Mouse (Mus musculus): ENCODE measurements around the gene Exoc5. TPM values are rescaled to one million over a fixed set of nuclear protein-coding genes. Genes with fewer than 3 reads are reported as not detected.

Exoc5 gene
- polyA plus RNA-seq, 1 experiment from 2014 or later: 40.3 TPM

DNA sequence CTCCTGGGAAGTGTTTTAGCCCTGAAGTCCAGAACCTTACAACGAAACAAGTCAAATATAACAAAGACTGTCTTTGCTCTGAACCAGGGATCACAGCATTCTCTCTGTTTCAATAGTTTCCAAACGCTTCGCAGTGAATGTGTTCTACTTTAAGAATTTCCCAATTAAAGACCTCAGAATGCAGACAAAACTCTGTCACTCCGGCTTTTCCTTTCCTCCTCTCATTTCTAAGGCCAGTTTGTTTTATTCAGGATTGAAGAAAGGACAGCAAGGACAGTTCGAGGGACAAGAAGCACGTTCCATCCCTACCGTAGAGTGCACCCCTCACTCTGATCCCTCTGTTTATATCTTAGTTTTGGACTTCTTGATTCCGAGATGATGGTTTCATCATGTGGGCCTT lies 76.6 kb downstream of the Exoc5 start:
- WGBS: 77% methylated on average over 8 of the region's 8 CpGs
- Histone ChIP-seq H3K4me3 (replicated peaks; ENCODE audit: low read length) (no peak overlapping the region), H3K36me3 (ENCODE audit: control insufficient read depth, insufficient read depth, low read length) (no peaks in the 10 kb centered on the region), H3K27ac (ENCODE audit: low read length) (no peak overlapping the region), H3K27me3 (ENCODE audit: control insufficient read depth, insufficient read depth, low read length) (no peaks in the 10 kb centered on the region), H3K4me2 (ENCODE audit: low read depth, low read length) (no peak overlapping the region), H3K4me1 (ENCODE audit: control insufficient read depth, insufficient read depth, low read length) (peaks cover 9% of the 10 kb centered on the region), H3K9ac (ENCODE audit: low read length) (no peak overlapping the region), H3K9me3 (replicated peaks; ENCODE audit: control insufficient read depth, low read length) (no peaks in the 10 kb centered on the region)
- ATAC-seq (ENCODE audit: insufficient read depth, low FRiP score): no peak

DNA sequence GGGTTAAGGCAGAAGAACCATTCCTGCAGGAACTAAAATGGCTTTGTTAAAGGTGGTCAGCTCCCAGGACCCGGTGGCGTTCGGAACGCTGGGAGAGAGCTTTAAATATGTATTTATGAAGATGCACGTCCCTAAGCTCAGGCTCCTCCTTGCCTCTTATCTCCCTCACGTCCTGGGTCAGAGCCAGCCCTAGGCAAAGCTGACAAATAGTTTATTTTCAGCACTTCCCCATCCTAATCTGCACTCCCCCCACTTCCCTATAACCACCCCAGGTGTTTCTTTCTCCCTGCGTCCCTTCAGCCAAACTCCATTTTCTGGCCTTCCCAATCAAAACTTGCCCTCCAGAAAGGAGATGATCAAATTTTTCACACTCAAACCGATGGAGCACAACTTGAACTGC lies 80.2 kb downstream of the Exoc5 start:
- no peaks in the 10 kb centered on the region for H3K36me3 ChIP-seq (ENCODE audit: control insufficient read depth, insufficient read depth, low read length)
- H3K27me3 ChIP-seq (ENCODE audit: control insufficient read depth, insufficient read depth, low read length): no peaks in the 10 kb centered on the region
- no peak overlapping the region for H3K27ac ChIP-seq (ENCODE audit: low read length)
- no peak overlapping the region for H3K4me3 ChIP-seq (replicated peaks; ENCODE audit: low read length)
- H3K4me2 ChIP-seq (ENCODE audit: low read depth, low read length): no peak overlapping the region
- H3K9me3 ChIP-seq (replicated peaks; ENCODE audit: control insufficient read depth, low read length): no peaks in the 10 kb centered on the region
- no peak overlapping the region for H3K9ac ChIP-seq (ENCODE audit: low read length)
- WGBS: 62% methylated on average over 8 of the region's 8 CpGs
- H3K4me1 ChIP-seq (ENCODE audit: control insufficient read depth, insufficient read depth, low read length): peaks cover 9% of the 10 kb centered on the region
- ATAC-seq (ENCODE audit: insufficient read depth, low FRiP score): no peak

DNA sequence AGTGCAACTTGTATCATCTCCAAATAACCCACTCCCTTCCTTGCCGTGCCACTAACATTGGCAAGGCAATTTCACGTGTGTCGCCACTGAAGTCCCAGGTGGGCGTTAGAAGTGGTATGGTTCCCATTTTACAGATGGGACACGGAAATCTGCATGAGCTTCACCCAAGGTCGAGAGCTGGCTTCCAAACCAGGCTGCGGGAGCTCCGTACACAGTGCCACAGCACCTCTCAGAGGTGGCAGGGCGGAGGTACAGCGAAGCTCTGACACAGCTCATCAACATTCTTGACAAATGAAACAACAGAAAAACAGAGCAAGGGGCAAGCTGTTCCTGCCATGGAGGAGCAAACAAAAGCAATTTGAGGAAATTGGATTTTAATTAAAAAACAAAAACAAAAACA lies 80.8 kb downstream of the Exoc5 start:
- Histone ChIP-seq H3K27me3 (ENCODE audit: control insufficient read depth, insufficient read depth, low read length) (no peaks in the 10 kb centered on the region), H3K27ac (ENCODE audit: low read length) (no peak overlapping the region), H3K4me3 (replicated peaks; ENCODE audit: low read length) (no peak overlapping the region), H3K4me2 (ENCODE audit: low read depth, low read length) (no peak overlapping the region), H3K4me1 (ENCODE audit: control insufficient read depth, insufficient read depth, low read length) (peaks cover 5% of the 10 kb centered on the region; the same call in 1 of the 2 replicates), H3K9me3 (replicated peaks; ENCODE audit: control insufficient read depth, low read length) (no peaks in the 10 kb centered on the region), H3K36me3 (ENCODE audit: control insufficient read depth, insufficient read depth, low read length) (no peaks in the 10 kb centered on the region), H3K9ac (ENCODE audit: low read length) (no peak overlapping the region)
- 46% methylated on average over 10 of the region's 10 CpGs for WGBS
- ATAC-seq (ENCODE audit: insufficient read depth, low FRiP score): no peak

DNA sequence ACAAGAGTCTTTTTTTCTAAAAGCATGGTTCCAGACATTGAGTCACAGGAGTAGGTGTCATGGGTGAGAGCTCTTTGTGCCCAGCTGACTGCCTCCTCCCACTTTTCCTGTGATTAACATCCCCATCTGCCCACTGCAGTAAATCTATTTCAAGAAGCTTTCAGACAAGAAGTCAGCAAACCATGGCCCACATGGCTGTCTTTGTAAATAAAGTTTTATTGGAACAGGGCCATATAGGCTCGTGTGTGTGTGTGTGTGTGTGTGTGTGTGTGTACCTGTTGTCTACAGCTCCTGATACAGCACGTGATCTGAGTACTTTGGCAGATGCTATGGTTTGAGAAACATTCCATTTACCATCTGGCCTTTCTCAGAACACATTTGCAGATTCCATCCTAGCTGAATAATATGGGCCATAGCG lies 87.5 kb downstream of the Exoc5 start:
- 38% methylated on average over 3 of the region's 3 CpGs for WGBS
- Histone ChIP-seq H3K9me3 (replicated peaks; ENCODE audit: control insufficient read depth, low read length) (no peaks in the 10 kb centered on the region), H3K4me2 (ENCODE audit: low read depth, low read length) (no peak overlapping the region), H3K27ac (ENCODE audit: low read length) (no peak overlapping the region), H3K4me3 (replicated peaks; ENCODE audit: low read length) (no peak overlapping the region), H3K4me1 (ENCODE audit: control insufficient read depth, insufficient read depth, low read length) (no peaks in the 10 kb centered on the region), H3K36me3 (ENCODE audit: control insufficient read depth, insufficient read depth, low read length) (no peaks in the 10 kb centered on the region), H3K9ac (ENCODE audit: low read length) (no peak overlapping the region), H3K27me3 (ENCODE audit: control insufficient read depth, insufficient read depth, low read length) (no peaks in the 10 kb centered on the region)
- no peak for ATAC-seq (ENCODE audit: insufficient read depth, low FRiP score)

DNA sequence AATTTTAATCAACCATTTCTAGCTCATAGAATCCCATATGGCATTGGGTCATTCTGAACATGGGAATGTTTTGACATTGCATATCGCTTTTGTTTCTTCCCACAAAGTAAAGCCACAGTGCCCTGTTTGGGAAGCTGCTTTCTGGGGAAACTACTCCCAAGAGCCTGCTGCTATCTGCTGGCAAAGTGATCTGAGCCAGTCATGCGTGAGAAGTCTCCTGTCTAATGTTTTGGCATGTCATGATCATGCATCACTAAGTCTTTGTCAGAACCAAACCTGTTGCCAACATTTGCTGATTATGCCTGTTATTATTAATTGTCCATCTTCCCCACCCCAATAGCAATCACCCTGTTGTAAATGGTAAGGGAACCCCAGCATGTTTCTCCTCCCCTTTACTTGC lies 94.9 kb downstream of the Exoc5 start:
- H3K4me3 ChIP-seq (replicated peaks; ENCODE audit: low read length): no peak overlapping the region
- H3K27ac ChIP-seq (ENCODE audit: low read length): no peak overlapping the region
- no peak overlapping the region for H3K9ac ChIP-seq (ENCODE audit: low read length)
- no peaks in the 10 kb centered on the region for H3K4me1 ChIP-seq (ENCODE audit: control insufficient read depth, insufficient read depth, low read length)
- ATAC-seq (ENCODE audit: insufficient read depth, low FRiP score): no peak
- no peaks in the 10 kb centered on the region for H3K27me3 ChIP-seq (ENCODE audit: control insufficient read depth, insufficient read depth, low read length)
- H3K9me3 ChIP-seq (replicated peaks; ENCODE audit: control insufficient read depth, low read length): no peaks in the 10 kb centered on the region
- 91% methylated on average over 2 of the region's 2 CpGs for WGBS
- no peak overlapping the region for H3K4me2 ChIP-seq (ENCODE audit: low read depth, low read length)
- H3K36me3 ChIP-seq (ENCODE audit: control insufficient read depth, insufficient read depth, low read length): no peaks in the 10 kb centered on the region

DNA sequence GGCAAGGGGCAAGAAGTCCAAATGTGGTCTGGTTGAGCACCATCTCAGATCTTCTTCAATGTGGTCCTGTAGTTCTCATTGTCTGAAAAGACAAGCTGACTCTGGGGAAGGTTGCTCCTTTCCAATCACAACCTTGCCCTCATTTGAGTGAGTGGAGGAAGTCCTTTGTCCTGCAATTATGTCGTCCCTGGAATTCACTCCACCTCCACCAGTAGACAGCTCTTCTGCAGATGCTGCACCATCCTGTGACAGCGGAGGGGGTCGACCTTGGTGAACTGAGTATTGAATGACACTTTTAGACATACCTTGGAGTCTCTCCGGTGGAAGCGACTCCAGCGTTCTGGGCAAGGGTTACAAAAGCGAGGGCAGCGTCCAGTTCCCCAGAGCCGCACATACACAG lies 97.8 kb downstream of the Exoc5 start:
- 81% methylated on average over 9 of the region's 9 CpGs for WGBS
- H3K4me3 ChIP-seq (replicated peaks; ENCODE audit: low read length): no peak overlapping the region
- no peak overlapping the region for H3K9ac ChIP-seq (ENCODE audit: low read length)
- H3K4me1 ChIP-seq (ENCODE audit: control insufficient read depth, insufficient read depth, low read length): no peaks in the 10 kb centered on the region
- no peak for ATAC-seq (ENCODE audit: insufficient read depth, low FRiP score)
- no peak overlapping the region for H3K27ac ChIP-seq (ENCODE audit: low read length)
- no peaks in the 10 kb centered on the region for H3K27me3 ChIP-seq (ENCODE audit: control insufficient read depth, insufficient read depth, low read length)
- no peak overlapping the region for H3K4me2 ChIP-seq (ENCODE audit: low read depth, low read length)
- H3K9me3 ChIP-seq (replicated peaks; ENCODE audit: control insufficient read depth, low read length): no peaks in the 10 kb centered on the region
- H3K36me3 ChIP-seq (ENCODE audit: control insufficient read depth, insufficient read depth, low read length): no peaks in the 10 kb centered on the region

Other genes with a start within 250 kb of the Exoc5 start
- gene Ap5m1, start 556 bp downstream of the Exoc5 start, polyA plus RNA-seq (2015; fragmentation: Nextera tagmentation; extraction: Ambion mirVana): 24.4 and 26.4 TPM in 2 replicates
- gene Naa30, start 105.6 kb upstream of the Exoc5 start, polyA plus RNA-seq (2015; fragmentation: Nextera tagmentation; extraction: Ambion mirVana): 5.0 and 7.5 TPM in 2 replicates
- gene ccdc198, start 178.8 kb upstream of the Exoc5 start, polyA plus RNA-seq (2015; fragmentation: Nextera tagmentation; extraction: Ambion mirVana): 18.5 and 20.9 TPM in 2 replicates

Data from stomach, embryonic 16.5 days (tissue).